Mouse (Mus musculus) midbrain, embryonic 15.5 days (tissue): ENCODE results near the gene Eomes. TPM values are rescaled to one million over a fixed set of nuclear protein-coding genes. Genes with fewer than 3 reads are reported as not detected.

Experiments used
- ATAC-seq: fragments of 200-750 bp; cut with Nextera tagmentation; replicated peaks from 2 replicates; pipeline ENCODE4 v1.8.0; 2017; ENCODE audit warnings: moderate TSS enrichment
- H3K27ac ChIP-seq: fragments of 300-500 bp; sonication (generic); 2 replicates; pipeline ENCODE4 v1.5.1; 2015; ENCODE audit warnings: mild to moderate bottlenecking, inconsistent platforms
- H3K27me3 ChIP-seq: fragments of 300-500 bp; sonication (generic); replicated peaks from 2 replicates; pipeline ENCODE4 v1.6.1; 2015; ENCODE audit warnings: inconsistent platforms
- H3K36me3 ChIP-seq: fragments of 300-500 bp; sonication (generic); replicated peaks from 2 replicates; pipeline ENCODE4 v1.6.1; 2015; ENCODE audit warnings: inconsistent platforms
- H3K4me1 ChIP-seq: fragments of 300-500 bp; sonication (generic); 2 replicates; pipeline ENCODE4 v1.6.1; 2015; ENCODE audit warnings: inconsistent platforms
- H3K4me2 ChIP-seq: fragments of 300-500 bp; sonication (generic); 2 replicates; pipeline ENCODE4 v1.6.1; 2015; ENCODE audit warnings: inconsistent platforms, mild to moderate bottlenecking, moderate library complexity
- H3K4me3 ChIP-seq: fragments of 300-500 bp; sonication (generic); 2 replicates; pipeline ENCODE4 v1.5.1; 2015; ENCODE audit warnings: mild to moderate bottlenecking, inconsistent platforms
- H3K9ac ChIP-seq: fragments of 300-500 bp; sonication (generic); 2 replicates; pipeline ENCODE4 v1.6.1; 2015; ENCODE audit warnings: mild to moderate bottlenecking, inconsistent platforms
- H3K9me3 ChIP-seq: fragments of 300-500 bp; sonication (generic); 2 replicates; pipeline ENCODE4 v1.6.1; 2016; ENCODE audit warnings: inconsistent platforms
- whole genome bisulfite sequencing: fragments of 180-500 bp; shearing (Covaris S2); methylation state at CpG from one replicate; pipeline ENCODE4 v1.1.7; 2015; ENCODE audit warnings: mixed read lengths; 5-methylcytosine and 5-hydroxymethylcytosine counted together
- polyA plus RNA-seq: library from polyadenylated mRNA; unstranded; fragments of >200 nt; fragmentation: Nextera tagmentation; extraction: Ambion mirVana; gene quantifications from 2 replicates; pipeline ENCODE4 v1.2.1, GENCODE M21; 2015

Gene Eomes
- polyA plus RNA-seq, 1 experiment from 2014 or later: 3.0 TPM

- H3K27ac ChIP-seq: no peak overlapping the region
- no peaks in the 10 kb centered on the region for H3K9me3 ChIP-seq
- peak overlapping the region; percentile 100 for H3K4me2 ChIP-seq
- H3K36me3 ChIP-seq: no peaks in the 10 kb centered on the region
- H3K4me1 ChIP-seq: peaks cover 25% of the 10 kb centered on the region
- 68% methylated on average over 6 of the region's 6 CpGs for WGBS
- H3K9ac ChIP-seq: peak overlapping the region; percentile 96
- no peak for ATAC-seq
- peak overlapping the region; percentile 99 for H3K4me3 ChIP-seq
- H3K27me3 ChIP-seq: no peaks in the 10 kb centered on the region
These were observed 29.5 kb downstream of the Eomes start for GRCm38 (mm10) chr9:118507552-118507951.

GRCm38 (mm10) chr9:118508601-118509000, 30.6 kb downstream of the Eomes start:
- 86% methylated on average over 7 of the region's 7 CpGs for WGBS
- H3K27me3 ChIP-seq: no peaks in the 10 kb centered on the region
- ATAC-seq: no peak
- H3K4me1 ChIP-seq: peaks cover 25% of the 10 kb centered on the region
- no peak overlapping the region for H3K4me3 ChIP-seq
- H3K9ac ChIP-seq: no peak overlapping the region; the same call in 1 of the 2 replicates
- peak overlapping the region; percentile 100 for H3K4me2 ChIP-seq
- H3K27ac ChIP-seq: no peak overlapping the region
- no peaks in the 10 kb centered on the region for H3K36me3 ChIP-seq
- no peaks in the 10 kb centered on the region for H3K9me3 ChIP-seq

GRCm38 (mm10) chr9:118510941-118511690, 33.1 kb downstream of the Eomes start:
- Histone ChIP-seq H3K27ac (no peak overlapping the region), H3K9me3 (no peaks in the 10 kb centered on the region), H3K4me1 (peaks cover 25% of the 10 kb centered on the region), H3K9ac (no peak overlapping the region), H3K4me3 (no peak overlapping the region), H3K4me2 (no peak overlapping the region), H3K36me3 (peaks cover 11% of the 10 kb centered on the region; the same call in 1 of the 2 replicates), H3K27me3 (no peaks in the 10 kb centered on the region)
- no peak for ATAC-seq
- WGBS: 84% methylated on average over 15 of the region's 15 CpGs

GRCm38 (mm10) chr9:118512681-118513233, 34.7 kb downstream of the Eomes start:
- peaks cover 15% of the 10 kb centered on the region for H3K4me1 ChIP-seq
- H3K9me3 ChIP-seq: no peaks in the 10 kb centered on the region
- H3K27ac ChIP-seq: no peak overlapping the region
- no peak for ATAC-seq
- peaks cover 11% of the 10 kb centered on the region; the same call in 1 of the 2 replicates for H3K36me3 ChIP-seq
- WGBS: 94% methylated on average over 3 of the region's 3 CpGs
- H3K9ac ChIP-seq: no peak overlapping the region
- H3K27me3 ChIP-seq: no peaks in the 10 kb centered on the region
- H3K4me2 ChIP-seq: no peak overlapping the region
- H3K4me3 ChIP-seq: no peak overlapping the region

- ATAC-seq: no peak
- Histone ChIP-seq H3K4me3 (no peak overlapping the region), H3K4me2 (no peak overlapping the region), H3K9ac (no peak overlapping the region), H3K4me1 (0 out of 2 replicates have a peak, but pooled peaks cover 3% of the 10 kb centered on the region), H3K36me3 (peaks cover 11% of the 10 kb centered on the region; the same call in 1 of the 2 replicates), H3K9me3 (no peaks in the 10 kb centered on the region), H3K27ac (no peak overlapping the region), H3K27me3 (no peaks in the 10 kb centered on the region)
- 97% methylated on average over 6 of the region's 6 CpGs for WGBS
These were observed 37.5 kb downstream of the Eomes start for GRCm38 (mm10) chr9:118515476-118515875.

- H3K4me3 ChIP-seq: no peak overlapping the region
- no peak for ATAC-seq
- H3K9me3 ChIP-seq: no peaks in the 10 kb centered on the region
- 96% methylated on average over 3 of the region's 3 CpGs for WGBS
- H3K9ac ChIP-seq: no peak overlapping the region
- H3K4me2 ChIP-seq: no peak overlapping the region
- no peak overlapping the region for H3K27ac ChIP-seq
- peaks cover 11% of the 10 kb centered on the region; the same call in 1 of the 2 replicates for H3K36me3 ChIP-seq
- 0 out of 2 replicates have a peak, but pooled peaks cover 3% of the 10 kb centered on the region for H3K4me1 ChIP-seq
- H3K27me3 ChIP-seq: no peaks in the 10 kb centered on the region
These were observed 38.1 kb downstream of the Eomes start for GRCm38 (mm10) chr9:118516162-118516561.

- no peak overlapping the region for H3K27ac ChIP-seq
- H3K9ac ChIP-seq: no peak overlapping the region
- H3K27me3 ChIP-seq: no peaks in the 10 kb centered on the region
- 0 out of 2 replicates have a peak, but pooled peaks cover 3% of the 10 kb centered on the region for H3K4me1 ChIP-seq
- no peak overlapping the region for H3K4me2 ChIP-seq
- no peaks in the 10 kb centered on the region for H3K9me3 ChIP-seq
- WGBS: 86% methylated on average over 8 of the region's 8 CpGs
- ATAC-seq: no peak
- H3K4me3 ChIP-seq: no peak overlapping the region
- H3K36me3 ChIP-seq: peaks cover 13% of the 10 kb centered on the region; the same call in 1 of the 2 replicates
These were observed 39.6 kb downstream of the Eomes start for GRCm38 (mm10) chr9:118517619-118518018.

- H3K9ac ChIP-seq: no peak overlapping the region
- 76% methylated on average over 8 of the region's 8 CpGs for WGBS
- ATAC-seq: no peak
- peaks cover 15% of the 10 kb centered on the region; the same call in 1 of the 2 replicates for H3K36me3 ChIP-seq
- 0 out of 2 replicates have a peak, but pooled peaks cover 3% of the 10 kb centered on the region for H3K4me1 ChIP-seq
- H3K4me2 ChIP-seq: no peak overlapping the region
- no peaks in the 10 kb centered on the region for H3K9me3 ChIP-seq
- no peak overlapping the region for H3K27ac ChIP-seq
- H3K4me3 ChIP-seq: no peak overlapping the region
- H3K27me3 ChIP-seq: no peaks in the 10 kb centered on the region
These were observed 41.1 kb downstream of the Eomes start for GRCm38 (mm10) chr9:118519101-118519500.

- 67% methylated on average over 8 of the region's 8 CpGs for WGBS
- ATAC-seq: no peak
- no peaks in the 10 kb centered on the region for H3K27me3 ChIP-seq
- H3K9ac ChIP-seq: no peak overlapping the region
- no peak overlapping the region for H3K4me3 ChIP-seq
- H3K36me3 ChIP-seq: peaks cover 15% of the 10 kb centered on the region; the same call in 1 of the 2 replicates
- H3K27ac ChIP-seq: no peak overlapping the region
- no peak overlapping the region for H3K4me2 ChIP-seq
- H3K9me3 ChIP-seq: no peaks in the 10 kb centered on the region
- 0 out of 2 replicates have a peak, but pooled peaks cover 3% of the 10 kb centered on the region for H3K4me1 ChIP-seq
These were observed 42.0 kb downstream of the Eomes start for GRCm38 (mm10) chr9:118520011-118520410.

- peaks cover 12% of the 10 kb centered on the region; the same call in 1 of the 2 replicates for H3K36me3 ChIP-seq
- no peak overlapping the region for H3K27ac ChIP-seq
- H3K4me3 ChIP-seq: no peak overlapping the region
- 25% methylated on average over 3 of the region's 3 CpGs for WGBS
- no peak overlapping the region for H3K9ac ChIP-seq
- H3K27me3 ChIP-seq: no peaks in the 10 kb centered on the region
- 0 out of 2 replicates have a peak, but pooled peaks cover 3% of the 10 kb centered on the region for H3K4me1 ChIP-seq
- no peak overlapping the region for H3K4me2 ChIP-seq
- ATAC-seq: no peak
- H3K9me3 ChIP-seq: no peaks in the 10 kb centered on the region
These were observed 42.8 kb downstream of the Eomes start for GRCm38 (mm10) chr9:118520858-118521257.

GRCm38 (mm10) chr9:118521659-118522058, 43.6 kb downstream of the Eomes start:
- Histone ChIP-seq H3K27ac (no peak overlapping the region), H3K27me3 (no peaks in the 10 kb centered on the region), H3K36me3 (peaks cover 12% of the 10 kb centered on the region; the same call in 1 of the 2 replicates), H3K4me2 (no peak overlapping the region), H3K9me3 (no peaks in the 10 kb centered on the region), H3K4me1 (0 out of 2 replicates have a peak, but pooled peaks cover 3% of the 10 kb centered on the region), H3K4me3 (no peak overlapping the region), H3K9ac (no peak overlapping the region)
- ATAC-seq: no peak
- 72% methylated on average over 8 of the region's 8 CpGs for WGBS

GRCm38 (mm10) chr9:118523738-118524137, 45.7 kb downstream of the Eomes start:
- H3K4me2 ChIP-seq: no peak overlapping the region
- WGBS: 80% methylated on average over 11 of the region's 11 CpGs
- no peak overlapping the region for H3K9ac ChIP-seq
- peaks cover 25% of the 10 kb centered on the region for H3K36me3 ChIP-seq
- H3K9me3 ChIP-seq: no peaks in the 10 kb centered on the region
- no peak overlapping the region for H3K27ac ChIP-seq
- H3K4me3 ChIP-seq: no peak overlapping the region
- H3K27me3 ChIP-seq: no peaks in the 10 kb centered on the region
- H3K4me1 ChIP-seq: 0 out of 2 replicates have a peak, but pooled peaks cover 3% of the 10 kb centered on the region
- no peak for ATAC-seq
